Mouse (Mus musculus) megakaryocyte, embryonic 14.5 days (primary cell): ENCODE measurements around the gene Lrch1.

Source experiments
- FLI1 ChIP-seq: IDR thresholded peaks from 2 replicates; pipeline ENCODE4 v1.6.1; 2012; ENCODE audit warnings: low read length, inconsistent platforms, mixed read lengths
- GATA1 ChIP-seq: IDR thresholded peaks from 3 replicates; pipeline ENCODE4 v1.6.1; 2012; ENCODE audit warnings: mixed read lengths, low read length, inconsistent platforms, borderline replicate concordance

GRCm38 (mm10) chr14:74963402-74963764, 15.7 kb upstream of the Lrch1 start:
- TF ChIP-seq GATA1: no peak
- no peak for TF ChIP-seq FLI1
